Mouse (Mus musculus): Measurements from ENCODE around the gene Pip5k1c. TPM values are rescaled to one million over a fixed set of nuclear protein-coding genes. Genes with fewer than 3 reads are reported as not detected.

Gene Pip5k1c
- polyA plus RNA-seq, 1 experiment from 2014 or later = 76.4 TPM

DNA sequence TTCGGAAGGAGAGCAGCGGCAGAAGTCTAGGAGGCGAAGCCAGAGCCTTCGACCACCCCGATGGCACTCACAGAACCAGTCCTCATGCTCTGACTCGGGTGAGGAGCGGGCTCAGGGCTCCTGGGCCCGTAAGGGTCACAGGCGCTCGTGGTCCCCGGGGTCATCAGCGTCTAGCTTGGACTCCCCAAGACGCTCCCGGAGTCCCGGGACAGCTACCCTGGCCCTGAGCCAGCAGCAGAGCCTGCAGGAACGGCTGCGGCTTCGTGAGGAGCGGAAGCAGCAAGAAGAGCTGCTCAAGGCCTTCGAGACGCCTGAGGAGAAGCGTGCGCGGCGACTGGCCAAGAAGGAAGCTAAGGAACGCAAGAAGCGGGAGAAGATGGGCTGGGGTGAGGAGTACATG is 29.7 kb downstream of the Pip5k1c start:
- 94% methylated on average over 27 of the region's 27 CpGs for WGBS
- no peak overlapping the region for H3K9ac ChIP-seq (ENCODE audit: low read length)
- H3K36me3 ChIP-seq (ENCODE audit: control insufficient read depth, insufficient read depth, low read length) = peaks cover 68% of the 10 kb centered on the region
- H3K4me2 ChIP-seq (ENCODE audit: low read length) = no peak overlapping the region
- H3K4me1 ChIP-seq (ENCODE audit: control insufficient read depth, insufficient read depth, low read length) = peaks cover 9% of the 10 kb centered on the region
- no peak overlapping the region for H3K4me3 ChIP-seq (ENCODE audit: low read depth, low read length)
- DNase-seq (ENCODE audit: low spot score) (no peak), ATAC-seq (no peak)
- no peak overlapping the region for H3K27ac ChIP-seq (ENCODE audit: low read depth, low read length)
- H3K9me3 ChIP-seq (replicated peaks; ENCODE audit: control insufficient read depth, low read length) = no peaks in the 10 kb centered on the region
- H3K27me3 ChIP-seq (replicated peaks; ENCODE audit: control insufficient read depth, insufficient read depth, low read length) = no peaks in the 10 kb centered on the region

DNA sequence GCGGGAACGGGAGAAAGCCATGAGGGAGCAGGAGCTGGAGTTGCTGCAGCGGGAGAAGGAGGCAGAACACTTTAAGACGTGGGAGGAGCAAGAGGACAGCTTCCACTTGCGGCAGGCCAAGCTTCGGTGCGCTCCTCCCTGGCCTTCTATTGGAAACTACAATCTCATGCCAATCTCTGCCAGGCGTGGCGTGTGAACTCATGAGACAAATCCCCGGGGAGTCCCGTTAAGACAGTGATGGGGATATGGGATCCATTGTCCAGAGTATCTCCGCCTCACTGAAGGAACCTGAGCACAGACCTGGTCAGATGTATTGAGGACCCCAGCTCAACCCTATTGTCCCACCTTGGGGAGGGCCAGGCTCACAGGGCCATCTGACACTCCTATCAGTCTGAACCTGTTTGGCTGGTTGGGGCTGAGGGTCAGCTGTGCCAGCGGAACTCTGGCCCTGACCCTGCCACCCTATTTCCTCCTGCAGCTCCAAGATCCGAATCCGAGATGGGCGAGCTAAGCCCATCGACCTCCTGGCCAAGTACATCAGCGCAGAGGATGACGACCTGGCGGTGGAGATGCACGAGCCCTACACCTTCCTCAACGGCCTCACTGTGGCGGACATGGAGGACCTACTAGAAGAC is 30.5 kb downstream of the Pip5k1c start:
- Histone ChIP-seq H3K4me1 (ENCODE audit: control insufficient read depth, insufficient read depth, low read length) (peaks cover 9% of the 10 kb centered on the region), H3K4me2 (ENCODE audit: low read length) (no peak overlapping the region), H3K27me3 (replicated peaks; ENCODE audit: control insufficient read depth, insufficient read depth, low read length) (no peaks in the 10 kb centered on the region), H3K4me3 (ENCODE audit: low read depth, low read length) (no peak overlapping the region), H3K27ac (ENCODE audit: low read depth, low read length) (no peak overlapping the region), H3K9ac (ENCODE audit: low read length) (no peak overlapping the region), H3K36me3 (ENCODE audit: control insufficient read depth, insufficient read depth, low read length) (peaks cover 64% of the 10 kb centered on the region), H3K9me3 (replicated peaks; ENCODE audit: control insufficient read depth, low read length) (no peaks in the 10 kb centered on the region)
- 93% methylated on average over 23 of the region's 23 CpGs for WGBS
- ATAC-seq (no peak), DNase-seq (ENCODE audit: low spot score) (no peak)

DNA sequence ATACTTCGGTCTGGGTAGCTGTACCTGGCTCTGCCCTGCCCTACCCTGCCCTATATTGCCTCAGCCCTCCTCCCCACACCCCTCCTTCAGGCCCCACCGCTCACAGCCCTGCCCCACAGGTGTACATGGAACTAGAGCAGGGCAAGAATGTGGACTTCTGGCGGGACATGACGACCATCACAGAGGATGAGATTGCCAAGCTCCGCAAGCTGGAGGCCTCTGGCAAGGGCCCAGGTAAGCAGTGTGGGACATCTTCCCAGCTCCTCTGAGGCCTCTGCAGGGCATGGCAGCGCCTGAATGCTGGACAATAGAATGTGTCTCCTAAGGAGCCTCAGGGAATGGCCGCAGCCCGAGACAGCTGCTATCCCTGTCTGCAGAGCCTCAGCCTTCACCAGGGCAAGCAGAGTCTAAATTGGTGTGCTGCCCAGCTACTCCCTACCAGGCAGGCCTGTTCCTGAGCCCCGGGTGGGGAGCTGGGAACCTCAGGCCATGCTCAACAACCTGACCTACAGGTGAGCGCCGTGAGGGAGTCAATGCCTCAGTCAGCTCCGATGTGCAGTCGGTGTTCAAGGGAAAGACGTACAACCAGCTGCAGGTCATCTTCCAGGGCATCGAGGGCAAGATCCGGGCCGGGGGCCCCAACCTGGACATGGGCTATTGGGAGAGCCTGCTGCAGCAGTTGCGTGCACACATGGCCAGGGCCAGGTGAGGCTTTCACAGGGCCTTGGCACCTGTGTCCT is 31.2 kb downstream of the Pip5k1c start:
- 95% methylated on average over 18 of the region's 18 CpGs for WGBS
- Histone ChIP-seq H3K36me3 (ENCODE audit: control insufficient read depth, insufficient read depth, low read length) (peaks cover 57% of the 10 kb centered on the region), H3K4me3 (ENCODE audit: low read depth, low read length) (no peak overlapping the region)

DNA sequence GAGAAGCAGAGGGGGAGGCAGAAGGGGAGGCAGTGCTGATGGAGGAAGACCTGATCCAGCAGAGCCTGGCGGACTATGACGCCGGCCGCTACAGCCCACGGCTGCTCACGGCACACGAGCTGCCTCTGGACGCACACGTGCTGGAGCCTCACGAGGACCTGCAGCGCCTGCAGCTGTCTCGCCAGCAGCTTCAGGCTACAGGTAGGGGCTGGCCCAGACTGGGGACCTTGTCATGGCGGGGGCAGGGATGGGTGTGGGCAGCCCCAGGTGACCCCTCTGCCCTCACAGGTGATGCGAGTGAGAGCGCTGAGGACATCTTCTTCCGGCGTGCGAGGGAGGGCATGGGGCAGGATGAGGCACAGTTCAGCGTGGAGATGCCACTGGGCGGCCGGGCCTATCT is 32.4 kb downstream of the Pip5k1c start:
- Histone ChIP-seq H3K4me1 (ENCODE audit: control insufficient read depth, insufficient read depth, low read length) (no peaks in the 10 kb centered on the region; the same call in 1 of the 2 replicates), H3K9me3 (replicated peaks; ENCODE audit: control insufficient read depth, low read length) (no peaks in the 10 kb centered on the region), H3K27ac (ENCODE audit: low read depth, low read length) (no peak overlapping the region), H3K27me3 (replicated peaks; ENCODE audit: control insufficient read depth, insufficient read depth, low read length) (no peaks in the 10 kb centered on the region), H3K4me3 (ENCODE audit: low read depth, low read length) (no peak overlapping the region), H3K4me2 (ENCODE audit: low read length) (no peak overlapping the region), H3K9ac (ENCODE audit: low read length) (no peak overlapping the region), H3K36me3 (ENCODE audit: control insufficient read depth, insufficient read depth, low read length) (peaks cover 57% of the 10 kb centered on the region)
- DNase-seq (ENCODE audit: low spot score) (no peak), ATAC-seq (no peak)
- 95% methylated on average over 21 of the region's 21 CpGs for WGBS

More for the DNA sequence above, 31.2 kb downstream of the Pip5k1c start:
- Histone ChIP-seq H3K4me2 (ENCODE audit: low read length) (no peak overlapping the region), H3K9ac (ENCODE audit: low read length) (no peak overlapping the region), H3K9me3 (replicated peaks; ENCODE audit: control insufficient read depth, low read length) (no peaks in the 10 kb centered on the region), H3K27ac (ENCODE audit: low read depth, low read length) (no peak overlapping the region), H3K4me1 (ENCODE audit: control insufficient read depth, insufficient read depth, low read length) (peaks cover 9% of the 10 kb centered on the region), H3K27me3 (replicated peaks; ENCODE audit: control insufficient read depth, insufficient read depth, low read length) (no peaks in the 10 kb centered on the region)
- no peak for ATAC-seq
- DNase-seq (ENCODE audit: low spot score) = no peak

DNA sequence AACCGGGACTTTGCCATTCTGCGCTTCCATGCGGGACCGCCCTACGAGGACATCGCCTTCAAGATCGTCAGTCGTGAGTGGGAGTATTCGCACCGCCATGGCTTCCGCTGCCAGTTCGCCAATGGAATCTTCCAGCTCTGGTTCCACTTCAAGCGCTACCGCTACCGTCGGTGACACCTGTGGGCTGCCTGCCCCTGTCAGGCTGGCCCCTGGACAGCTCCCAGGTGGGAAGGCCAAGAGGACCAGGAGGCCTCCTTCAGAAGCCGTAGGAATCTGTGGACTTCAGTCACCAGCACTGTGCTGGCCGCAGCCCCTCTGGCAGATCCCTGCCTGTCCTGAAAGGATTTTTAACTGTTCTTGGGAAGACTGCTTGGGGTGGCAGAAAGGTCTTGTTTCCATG is 33.0 kb downstream of the Pip5k1c start:
- peaks cover 57% of the 10 kb centered on the region for H3K36me3 ChIP-seq (ENCODE audit: control insufficient read depth, insufficient read depth, low read length)
- H3K27ac ChIP-seq (ENCODE audit: low read depth, low read length) = no peak overlapping the region
- H3K4me2 ChIP-seq (ENCODE audit: low read length) = no peak overlapping the region
- no peak overlapping the region for H3K4me3 ChIP-seq (ENCODE audit: low read depth, low read length)
- 96% methylated on average over 18 of the region's 18 CpGs for WGBS
- no peaks in the 10 kb centered on the region; the same call in 1 of the 2 replicates for H3K4me1 ChIP-seq (ENCODE audit: control insufficient read depth, insufficient read depth, low read length)
- no peaks in the 10 kb centered on the region for H3K27me3 ChIP-seq (replicated peaks; ENCODE audit: control insufficient read depth, insufficient read depth, low read length)
- ATAC-seq (no peak), DNase-seq (ENCODE audit: low spot score) (no peak)
- no peak overlapping the region for H3K9ac ChIP-seq (ENCODE audit: low read length)
- H3K9me3 ChIP-seq (replicated peaks; ENCODE audit: control insufficient read depth, low read length) = no peaks in the 10 kb centered on the region

DNA sequence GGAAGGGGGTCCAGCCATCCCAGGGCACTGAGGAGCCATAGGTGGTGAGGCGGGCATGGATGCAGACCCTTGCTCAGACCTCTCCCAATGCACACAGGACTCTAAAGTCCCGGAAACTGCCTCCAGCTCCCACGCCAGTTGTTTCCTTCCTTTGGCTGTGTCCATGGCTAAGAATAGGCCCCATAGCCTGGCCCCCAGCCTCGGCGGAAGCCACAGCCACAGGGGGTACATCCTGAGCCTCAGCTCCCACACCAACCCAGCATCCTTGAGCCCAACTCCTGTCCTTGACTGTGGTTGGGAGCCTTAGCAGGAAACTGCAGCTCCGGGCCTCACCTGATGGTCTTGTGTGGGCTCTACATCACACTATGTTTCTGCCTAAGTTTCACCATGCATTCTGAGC is 34.1 kb downstream of the Pip5k1c start:
- no peak overlapping the region for H3K27ac ChIP-seq (ENCODE audit: low read depth, low read length)
- ATAC-seq = no peak
- H3K9me3 ChIP-seq (replicated peaks; ENCODE audit: control insufficient read depth, low read length) = no peaks in the 10 kb centered on the region
- H3K4me3 ChIP-seq (ENCODE audit: low read depth, low read length) = no peak overlapping the region
- 92% methylated on average over 6 of the region's 6 CpGs for WGBS
- peaks cover 57% of the 10 kb centered on the region for H3K36me3 ChIP-seq (ENCODE audit: control insufficient read depth, insufficient read depth, low read length)
- H3K4me1 ChIP-seq (ENCODE audit: control insufficient read depth, insufficient read depth, low read length) = no peaks in the 10 kb centered on the region; the same call in 1 of the 2 replicates
- no peak for DNase-seq (ENCODE audit: low spot score)
- no peak overlapping the region for H3K4me2 ChIP-seq (ENCODE audit: low read length)
- H3K9ac ChIP-seq (ENCODE audit: low read length) = no peak overlapping the region
- no peaks in the 10 kb centered on the region for H3K27me3 ChIP-seq (replicated peaks; ENCODE audit: control insufficient read depth, insufficient read depth, low read length)

DNA sequence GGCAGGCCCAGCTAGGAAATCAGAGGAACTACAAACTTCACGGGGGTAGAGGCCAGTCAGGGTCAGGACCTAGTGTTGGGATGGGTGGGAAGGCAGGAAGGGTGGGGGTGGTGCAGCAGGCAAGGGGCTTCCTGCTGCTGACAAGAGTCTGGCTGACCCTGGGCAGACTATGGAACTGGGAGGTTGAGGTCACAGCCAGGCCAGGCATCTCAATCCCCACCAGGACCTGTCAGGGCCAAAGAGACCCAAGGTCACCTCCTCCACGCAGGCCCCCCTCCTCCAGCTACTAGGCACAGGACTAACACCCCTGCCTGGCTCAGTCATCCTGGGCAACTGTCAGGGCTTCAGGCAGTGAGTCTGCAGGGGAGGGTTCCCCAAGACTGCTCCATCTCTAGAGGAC is 35.2 kb downstream of the Pip5k1c start:
- Histone ChIP-seq H3K4me1 (ENCODE audit: control insufficient read depth, insufficient read depth, low read length) (no peaks in the 10 kb centered on the region), H3K9ac (ENCODE audit: low read length) (no peak overlapping the region), H3K9me3 (replicated peaks; ENCODE audit: control insufficient read depth, low read length) (no peaks in the 10 kb centered on the region), H3K4me2 (ENCODE audit: low read length) (no peak overlapping the region), H3K36me3 (ENCODE audit: control insufficient read depth, insufficient read depth, low read length) (peaks cover 48% of the 10 kb centered on the region), H3K27me3 (replicated peaks; ENCODE audit: control insufficient read depth, insufficient read depth, low read length) (peaks cover 9% of the 10 kb centered on the region; the same call in 1 of the 2 replicates), H3K27ac (ENCODE audit: low read depth, low read length) (no peak overlapping the region), H3K4me3 (ENCODE audit: low read depth, low read length) (no peak overlapping the region)
- ATAC-seq = no peak
- 56% methylated on average over 2 of the region's 2 CpGs for WGBS
- DNase-seq (ENCODE audit: low spot score) = no peak

DNA sequence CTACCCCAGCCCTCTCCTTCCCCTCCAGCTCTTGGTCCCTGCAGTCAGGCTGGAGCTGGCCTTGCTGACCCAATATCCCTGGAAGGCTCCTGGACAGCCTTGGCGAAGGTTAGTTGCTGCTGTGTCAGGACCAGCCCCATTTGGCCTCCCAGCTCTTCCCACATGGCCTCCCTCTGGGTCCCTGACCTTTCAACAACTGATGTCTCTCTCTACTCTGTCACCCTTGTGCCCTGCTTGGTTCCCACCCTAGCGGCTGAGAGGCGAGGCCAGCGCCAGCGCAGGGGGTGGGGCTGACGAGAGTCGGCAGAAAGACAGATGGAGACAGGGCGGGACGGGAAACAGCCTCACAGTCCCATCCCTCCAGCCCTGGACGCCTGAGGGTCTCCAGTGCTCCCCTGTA is 35.6 kb downstream of the Pip5k1c start, which contains the start of gene Tbxa2r:
Gene Tbxa2r, plus strand, starts transcription at position 346 of the 400 bp plus-strand sequence.
- Histone ChIP-seq H3K27ac (ENCODE audit: low read depth, low read length) (no peak within 1 kb of the TSS), H3K36me3 (ENCODE audit: control insufficient read depth, insufficient read depth, low read length) (peaks cover 44% of the 10 kb centered on the region), H3K4me1 (ENCODE audit: control insufficient read depth, insufficient read depth, low read length) (no peaks in the 10 kb centered on the region), H3K27me3 (replicated peaks; ENCODE audit: control insufficient read depth, insufficient read depth, low read length) (peaks cover 10% of the 10 kb centered on the region; the same call in 1 of the 2 replicates), H3K9ac (ENCODE audit: low read length) (no peak within 1 kb of the TSS), H3K4me2 (ENCODE audit: low read length) (no peak within 1 kb of the TSS), H3K9me3 (replicated peaks; ENCODE audit: control insufficient read depth, low read length) (no peaks in the 10 kb centered on the region), H3K4me3 (ENCODE audit: low read depth, low read length) (no peak within 1 kb of the TSS)
- 15% methylated on average over 10 of the region's 10 CpGs for WGBS
- DNase-seq (ENCODE audit: low spot score) (no peak), ATAC-seq (no peak)

All from forebrain, embryonic 14.5 days (tissue).